In the genomic region with DNA sequence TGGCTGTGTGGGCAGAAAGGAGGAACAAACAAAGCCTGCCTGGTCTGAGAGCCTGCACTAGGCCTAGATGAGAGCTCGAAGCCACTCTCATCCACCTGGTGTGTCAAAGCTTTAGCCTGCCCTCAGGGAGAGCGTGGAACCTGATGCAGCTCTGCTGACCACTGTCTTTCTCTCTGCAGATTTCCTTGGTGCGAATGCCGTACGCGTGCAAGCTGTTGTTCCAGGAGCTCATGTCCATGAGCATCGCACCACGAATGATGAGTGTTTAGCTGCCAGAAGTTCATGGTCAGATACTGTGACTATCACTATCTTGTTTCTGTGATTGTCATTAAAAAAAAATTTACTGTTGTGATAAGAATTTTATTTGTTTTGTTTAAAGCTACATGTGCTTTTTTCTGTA, we compare ENCODE assay signal across 13 mouse cellular contexts. TPM values are rescaled to one million over a fixed set of nuclear protein-coding genes. Genes with fewer than 3 reads are reported as not detected.
DNase-seq lines count a peak whose midpoint lies in the region.
"Had no signal": no experiment of that assay in that cellular context is flagged by ENCODE, and none has a peak within 500 bp of the region (broad histone marks: within the 10 kb centered on the region; RNA-seq: fewer than 3 reads in every experiment).

No protein-coding gene starts in this region.

- DNase-seq in adrenal gland, adult 2 months: peak; percentile 55
- DNase-seq in adrenal gland, postnatal 25 days: no peak
- DNase-seq in adrenal gland, postnatal 36 days: peak; percentile 33 to 42
- DNase-seq in adrenal gland, postnatal 4 days (ENCODE audit: low spot score in 2 of 2): no peak
- DNase-seq: adrenal gland, adult 8-10 months; cerebellum, adult 11 months; cerebellum, adult 18-20 months; cerebellum, adult 8-10 months; cerebellum, adult 9-11 months; cerebellum, postnatal 14 days; cerebellum, postnatal 36 days; embryo, embryonic 11 days had no signal

RNA-seq across cellular contexts. Expression of a gene that starts 39.0 kb away (rescaled TPM):
- total RNA-seq in adrenal gland, adult 2 months (2021): 10 to 100 TPM; 67.5 to 95.1 TPM
- 20.7 and 37.6 TPM in 2 replicates for polyA plus RNA-seq in adrenal gland, adult 2 months (2012; rRNA removed)
- 102 and 106 TPM in 2 replicates for total RNA-seq in adrenal gland, postnatal 25 days (2021)
- 10 to 100 TPM; 55.9 to 93.4 TPM for total RNA-seq in adrenal gland, postnatal 36 days (2021)
- 10 to 100 TPM; 87.5 to 89.2 TPM for total RNA-seq in adrenal gland, postnatal 4 days (2021)

RNA-seq across cellular contexts. Expression of a gene that starts 39.0 kb away (rescaled TPM):
- total RNA-seq in adrenal gland, adult 2 months (2021): 10 to 100 TPM; 28.7 to 29.5 TPM
- 30.2 and 31.6 TPM in 2 replicates for polyA plus RNA-seq in adrenal gland, adult 2 months (2012; rRNA removed)
- 28.7 and 42.9 TPM in 2 replicates for total RNA-seq in adrenal gland, postnatal 25 days (2021)
- 10 to 100 TPM; 26.0 to 30.0 TPM for total RNA-seq in adrenal gland, postnatal 36 days (2021)
- 10 to 100 TPM; 25.4 to 25.7 TPM for total RNA-seq in adrenal gland, postnatal 4 days (2021)

RNA-seq across cellular contexts. Expression of a gene that starts 58.9 kb away (rescaled TPM):
- 100 to 1,000 TPM; 651 to 852 TPM for total RNA-seq in adrenal gland, adult 2 months (2021)
- polyA plus RNA-seq in adrenal gland, adult 2 months (2012; rRNA removed): 5,575 and 9,689 TPM in 2 replicates
- 782 and 885 TPM in 2 replicates for total RNA-seq in adrenal gland, postnatal 25 days (2021)
- 100 to 1,000 TPM; 862 to 986 TPM for total RNA-seq in adrenal gland, postnatal 36 days (2021)
- 100 to 1,000 TPM; 742 to 760 TPM for total RNA-seq in adrenal gland, postnatal 4 days (2021)
- total RNA-seq: MEL had no signal

Comparison
In these comparisons a context has a peak if more than half of its experiments do, and no peak if none do; other contexts are left out.
1. DNase-seq: peak in adrenal gland, adult 2 months (single experiment) and adrenal gland, postnatal 36 days (2 of 2); none in adrenal gland, postnatal 25 days (single experiment) and adrenal gland, postnatal 4 days (0 of 2).